ENCODE assay signal across 8 mouse cellular contexts in the genomic region with DNA sequence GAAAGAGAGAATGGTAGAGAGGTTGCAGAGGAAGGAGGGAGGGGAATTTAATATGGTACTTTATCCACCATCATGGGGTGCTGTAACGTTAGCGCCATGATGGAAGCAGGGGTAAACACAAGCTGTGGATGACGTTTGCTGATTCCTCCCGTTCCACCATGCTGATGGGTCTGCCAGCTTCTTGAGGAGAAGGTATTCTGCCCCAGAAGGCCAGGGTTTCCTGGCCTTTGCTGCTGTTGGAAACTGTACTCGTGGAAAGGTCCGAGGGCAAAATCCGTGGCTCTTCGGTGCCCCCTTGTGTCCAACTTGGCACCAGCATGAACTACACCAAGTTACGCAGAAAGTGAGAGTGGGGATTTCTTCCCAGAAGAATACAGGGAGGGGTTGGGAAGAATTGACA.
DNase-seq lines count a peak whose midpoint lies in the region; ATAC-seq and TF ChIP-seq lines count a peak whose summit lies in the region.

No protein-coding gene starts in this region.

- H3K4me3 ChIP-seq in cerebellum, adult 2 months (replicated peaks; ENCODE audit: insufficient read depth, low read depth, low read length) = peak overlapping the region; percentile 55
- H3K4me3 ChIP-seq in hindbrain, embryonic 16.5 days (ENCODE audit: low read length) = no peak overlapping the region; the same call in 1 of the 2 replicates

- no peak overlapping the region for H3K27ac ChIP-seq in cerebellum, adult 2 months (ENCODE audit: insufficient read depth, low read length)
- H3K27ac ChIP-seq in hindbrain, embryonic 16.5 days (ENCODE audit: low read depth, low read length) = no peak overlapping the region

- H3K9ac ChIP-seq in hindbrain, embryonic 16.5 days (ENCODE audit: low read depth, low read length) = peak overlapping the region; percentile 35; the same call in 1 of the 2 replicates

- no peak for TF ChIP-seq POLR2A in cerebellum, adult 2 months (IDR thresholded peaks at IDR 0.05; ENCODE audit: borderline replicate concordance, insufficient read depth, low read length)

- no peaks in the 10 kb centered on the region for H3K36me3 ChIP-seq in hindbrain, embryonic 16.5 days (ENCODE audit: control insufficient read depth, insufficient read depth, low read length)

- ATAC-seq in hindbrain, embryonic 16.5 days = peak; percentile 86
- ATAC-seq in megakaryocyte progenitor cell, adult 5-6 weeks (replicated peaks; ENCODE audit: poor library complexity) = peak; percentile 97
- no peak for ATAC-seq in inflammation-experienced regulatory T-cells, adult 6 months

- no peaks in the 10 kb centered on the region for H3K9me3 ChIP-seq in hindbrain, embryonic 16.5 days (ENCODE audit: control insufficient read depth, low read length)

- TF ChIP-seq CTCF in cerebellum, adult 2 months (IDR thresholded peaks at IDR 0.05; ENCODE audit: borderline replicate concordance, insufficient read depth, low read depth, low read length) = peak; percentile 86

- peak overlapping the region; percentile 45 for H3K4me2 ChIP-seq in hindbrain, embryonic 16.5 days (ENCODE audit: low read length)

- H3K4me1 ChIP-seq in cerebellum, adult 2 months (ENCODE audit: control insufficient read depth, insufficient read depth, low read length) = peaks cover 7% of the 10 kb centered on the region; the same call in 1 of the 2 replicates
- 0 out of 2 replicates have a peak, but pooled peaks cover 2% of the 10 kb centered on the region for H3K4me1 ChIP-seq in hindbrain, embryonic 16.5 days (ENCODE audit: control insufficient read depth, insufficient read depth, low read depth, low read length)

- 10% methylated on average over 9 of the region's 9 CpGs for WGBS in cerebellum, adult 2 months
- 9% methylated on average over 9 of the region's 9 CpGs for WGBS in hindbrain, embryonic 16.5 days

- no peaks in the 10 kb centered on the region; the same call in none of the 2 replicates for H3K27me3 ChIP-seq in cerebellum, adult 2 months (ENCODE audit: control insufficient read depth, insufficient read depth, low read length)
- no peaks in the 10 kb centered on the region; the same call in 1 of the 2 replicates for H3K27me3 ChIP-seq in hindbrain, embryonic 16.5 days (replicated peaks; ENCODE audit: control insufficient read depth, insufficient read depth, low read length)

- DNase-seq in R1 (ENCODE audit: low read depth, low spot score) = peak; percentile 62
- DNase-seq in cerebellum, adult 2 months = peak; percentile 46 to 69
- peak; percentile 75 for DNase-seq in forelimb bud, embryonic 11.5 days (ENCODE audit: low read depth, low spot score)
- peak; percentile 50 for DNase-seq in left cerebral cortex, adult 11 months (ENCODE audit: low spot score)
- peak; percentile 55 for DNase-seq in right cerebral cortex, postnatal 25 days
